Mouse (Mus musculus): Measurements from ENCODE around the gene Pamr1. TPM values are rescaled to one million over a fixed set of nuclear protein-coding genes. Genes with fewer than 3 reads are reported as not detected.

The Pamr1 gene
- total RNA-seq, 4 experiments from 2014 or later = 10.1 to 14.4 (median 11.7) TPM

GRCm38 (mm10) chr2:102598911-102599721 lies 49.3 kb downstream of the Pamr1 start:
- DNase-seq (ENCODE audit: low spot score in 2 of 2) = peak; percentile 50 to 76

- no peak for DNase-seq (ENCODE audit: low spot score in 2 of 2)
These were observed 50.7 kb downstream of the Pamr1 start for GRCm38 (mm10) chr2:102600516-102600915.

GRCm38 (mm10) chr2:102610485-102610884 lies 60.7 kb downstream of the Pamr1 start:
- DNase-seq (ENCODE audit: low spot score in 2 of 2) = no peak

GRCm38 (mm10) chr2:102616637-102617036 lies 66.8 kb downstream of the Pamr1 start:
- no peak for DNase-seq (ENCODE audit: low spot score in 2 of 2)

GRCm38 (mm10) chr2:102620744-102621429 lies 71.1 kb downstream of the Pamr1 start:
- peak; percentile 50 to 71 for DNase-seq (ENCODE audit: low spot score in 2 of 2)

- no peak for DNase-seq (ENCODE audit: low spot score in 2 of 2)
These were observed 72.4 kb downstream of the Pamr1 start for GRCm38 (mm10) chr2:102622176-102622575.

- no peak for DNase-seq (ENCODE audit: low spot score in 2 of 2)
These were observed 73.1 kb downstream of the Pamr1 start for GRCm38 (mm10) chr2:102622943-102623342.

- no peak for DNase-seq (ENCODE audit: low spot score in 2 of 2)
These were observed 74.7 kb downstream of the Pamr1 start for GRCm38 (mm10) chr2:102624538-102624937.

GRCm38 (mm10) chr2:102632361-102632760 lies 82.5 kb downstream of the Pamr1 start:
- DNase-seq (ENCODE audit: low spot score in 2 of 2) = no peak

- DNase-seq (ENCODE audit: low spot score in 2 of 2) = no peak
These were observed 84.2 kb downstream of the Pamr1 start for GRCm38 (mm10) chr2:102634010-102634409.

- peak in 1 of 2 experiments; percentile 45 for DNase-seq (ENCODE audit: low spot score in 2 of 2)
These were observed 85.8 kb downstream of the Pamr1 start for GRCm38 (mm10) chr2:102635523-102636060.

- peak in 1 of 2 experiments; percentile 46 for DNase-seq (ENCODE audit: low spot score in 2 of 2)
These were observed 86.3 kb downstream of the Pamr1 start for GRCm38 (mm10) chr2:102636116-102636600.

GRCm38 (mm10) chr2:102638140-102638539 lies 88.3 kb downstream of the Pamr1 start:
- no peak for DNase-seq (ENCODE audit: low spot score in 2 of 2)

- no peak for DNase-seq (ENCODE audit: low spot score in 2 of 2)
These were observed 88.9 kb downstream of the Pamr1 start for GRCm38 (mm10) chr2:102638690-102639089.

GRCm38 (mm10) chr2:102648845-102649500 lies 99.2 kb downstream of the Pamr1 start:
- DNase-seq (ENCODE audit: low spot score in 2 of 2) = peak; percentile 73 to 81

- no peak for DNase-seq (ENCODE audit: low spot score in 2 of 2)
These were observed 100.5 kb downstream of the Pamr1 start for GRCm38 (mm10) chr2:102650322-102650721.

GRCm38 (mm10) chr2:102655966-102656725 lies 106.3 kb downstream of the Pamr1 start:
- no peak for DNase-seq (ENCODE audit: low spot score in 2 of 2)

GRCm38 (mm10) chr2:102657726-102658125 lies 107.9 kb downstream of the Pamr1 start:
- DNase-seq (ENCODE audit: low spot score in 2 of 2) = peak in 1 of 2 experiments; percentile 59

GRCm38 (mm10) chr2:102658163-102658660 lies 108.4 kb downstream of the Pamr1 start, which contains the start of gene Slc1a2:
Gene Slc1a2 (plus strand): TSS chr2:102658659.
- peak; percentile 66 to 78 for DNase-seq (ENCODE audit: low spot score in 2 of 2)

Measured in layer of hippocampus, adult 8-10 months (tissue).